Mouse (Mus musculus): Measurements from ENCODE around the gene St7l. TPM values are rescaled to one million over a fixed set of nuclear protein-coding genes. Genes with fewer than 3 reads are reported as not detected.

St7l gene
- polyA plus RNA-seq, 1 experiment from 2014 or later = 29.9 TPM

GRCm38 (mm10) chr3:104929385-104929784 lies 65.6 kb downstream of the St7l start:
- Histone ChIP-seq H3K36me3 (ENCODE audit: control insufficient read depth, insufficient read depth, low read length) (peaks cover 15% of the 10 kb centered on the region), H3K4me1 (ENCODE audit: control insufficient read depth, insufficient read depth, low read depth, low read length) (no peaks in the 10 kb centered on the region), H3K9me3 (ENCODE audit: control insufficient read depth, low read length) (no peaks in the 10 kb centered on the region), H3K27me3 (replicated peaks; ENCODE audit: control insufficient read depth, insufficient read depth, low read length) (no peaks in the 10 kb centered on the region), H3K4me2 (ENCODE audit: low read length) (no peak overlapping the region), H3K9ac (ENCODE audit: low read depth, low read length) (no peak overlapping the region), H3K27ac (ENCODE audit: low read depth, low read length) (no peak overlapping the region), H3K4me3 (ENCODE audit: low read length) (no peak overlapping the region)
- ATAC-seq = no peak
- WGBS = 92% methylated on average over 6 of the region's 6 CpGs

- Histone ChIP-seq H3K4me1 (ENCODE audit: control insufficient read depth, insufficient read depth, low read depth, low read length) (no peaks in the 10 kb centered on the region), H3K9ac (ENCODE audit: low read depth, low read length) (no peak overlapping the region), H3K9me3 (ENCODE audit: control insufficient read depth, low read length) (no peaks in the 10 kb centered on the region), H3K36me3 (ENCODE audit: control insufficient read depth, insufficient read depth, low read length) (no peaks in the 10 kb centered on the region), H3K27ac (ENCODE audit: low read depth, low read length) (no peak overlapping the region), H3K27me3 (replicated peaks; ENCODE audit: control insufficient read depth, insufficient read depth, low read length) (no peaks in the 10 kb centered on the region), H3K4me2 (ENCODE audit: low read length) (no peak overlapping the region), H3K4me3 (ENCODE audit: low read length) (no peak overlapping the region)
- no peak for ATAC-seq
- 83% methylated on average over 2 of the region's 2 CpGs for WGBS
These were observed 74.0 kb downstream of the St7l start for GRCm38 (mm10) chr3:104937728-104938305.

GRCm38 (mm10) chr3:104938327-104938726 lies 74.5 kb downstream of the St7l start:
- Histone ChIP-seq H3K4me3 (ENCODE audit: low read length) (no peak overlapping the region), H3K9me3 (ENCODE audit: control insufficient read depth, low read length) (no peaks in the 10 kb centered on the region), H3K4me1 (ENCODE audit: control insufficient read depth, insufficient read depth, low read depth, low read length) (no peaks in the 10 kb centered on the region), H3K4me2 (ENCODE audit: low read length) (no peak overlapping the region), H3K9ac (ENCODE audit: low read depth, low read length) (no peak overlapping the region), H3K27ac (ENCODE audit: low read depth, low read length) (no peak overlapping the region), H3K36me3 (ENCODE audit: control insufficient read depth, insufficient read depth, low read length) (no peaks in the 10 kb centered on the region), H3K27me3 (replicated peaks; ENCODE audit: control insufficient read depth, insufficient read depth, low read length) (no peaks in the 10 kb centered on the region)
- ATAC-seq = no peak
- WGBS = 52% methylated on average over 4 of the region's 4 CpGs

GRCm38 (mm10) chr3:104940691-104941090 lies 76.9 kb downstream of the St7l start:
- WGBS = 57% methylated on average over 6 of the region's 6 CpGs

GRCm38 (mm10) chr3:104942682-104943081 lies 78.9 kb downstream of the St7l start:
- no peak overlapping the region for H3K4me2 ChIP-seq (ENCODE audit: low read length)
- H3K9me3 ChIP-seq (ENCODE audit: control insufficient read depth, low read length) = no peaks in the 10 kb centered on the region
- no peak overlapping the region for H3K4me3 ChIP-seq (ENCODE audit: low read length)
- no peak for ATAC-seq
- no peak overlapping the region for H3K9ac ChIP-seq (ENCODE audit: low read depth, low read length)
- no peaks in the 10 kb centered on the region for H3K27me3 ChIP-seq (replicated peaks; ENCODE audit: control insufficient read depth, insufficient read depth, low read length)
- H3K27ac ChIP-seq (ENCODE audit: low read depth, low read length) = no peak overlapping the region
- 64% methylated on average over 5 of the region's 5 CpGs for WGBS
- H3K36me3 ChIP-seq (ENCODE audit: control insufficient read depth, insufficient read depth, low read length) = 0 out of 2 replicates have a peak, but pooled peaks cover 3% of the 10 kb centered on the region
- H3K4me1 ChIP-seq (ENCODE audit: control insufficient read depth, insufficient read depth, low read depth, low read length) = no peaks in the 10 kb centered on the region

More at GRCm38 (mm10) chr3:104940691-104941090, 76.9 kb downstream of the St7l start:
- Histone ChIP-seq H3K27ac (ENCODE audit: low read depth, low read length) (0 out of 2 replicates have a peak overlapping the region, but pooled peaks have one; percentile 5), H3K4me2 (ENCODE audit: low read length) (no peak overlapping the region), H3K4me1 (ENCODE audit: control insufficient read depth, insufficient read depth, low read depth, low read length) (no peaks in the 10 kb centered on the region), H3K36me3 (ENCODE audit: control insufficient read depth, insufficient read depth, low read length) (no peaks in the 10 kb centered on the region), H3K4me3 (ENCODE audit: low read length) (no peak overlapping the region), H3K9me3 (ENCODE audit: control insufficient read depth, low read length) (no peaks in the 10 kb centered on the region), H3K27me3 (replicated peaks; ENCODE audit: control insufficient read depth, insufficient read depth, low read length) (no peaks in the 10 kb centered on the region), H3K9ac (ENCODE audit: low read depth, low read length) (no peak overlapping the region)
- ATAC-seq = no peak

- H3K36me3 ChIP-seq (ENCODE audit: control insufficient read depth, insufficient read depth, low read length) = 0 out of 2 replicates have a peak, but pooled peaks cover 3% of the 10 kb centered on the region
- no peaks in the 10 kb centered on the region for H3K4me1 ChIP-seq (ENCODE audit: control insufficient read depth, insufficient read depth, low read depth, low read length)
- H3K4me3 ChIP-seq (ENCODE audit: low read length) = no peak overlapping the region
- H3K4me2 ChIP-seq (ENCODE audit: low read length) = no peak overlapping the region
- H3K9ac ChIP-seq (ENCODE audit: low read depth, low read length) = no peak overlapping the region
- H3K27ac ChIP-seq (ENCODE audit: low read depth, low read length) = no peak overlapping the region
- WGBS = 49% methylated on average over 8 of the region's 8 CpGs
- no peak for ATAC-seq
- H3K9me3 ChIP-seq (ENCODE audit: control insufficient read depth, low read length) = no peaks in the 10 kb centered on the region
- H3K27me3 ChIP-seq (replicated peaks; ENCODE audit: control insufficient read depth, insufficient read depth, low read length) = no peaks in the 10 kb centered on the region
These were observed 79.5 kb downstream of the St7l start for GRCm38 (mm10) chr3:104943333-104943732.

- no peak for ATAC-seq
- Histone ChIP-seq H3K4me2 (ENCODE audit: low read length) (no peak overlapping the region), H3K9me3 (ENCODE audit: control insufficient read depth, low read length) (no peaks in the 10 kb centered on the region), H3K36me3 (ENCODE audit: control insufficient read depth, insufficient read depth, low read length) (0 out of 2 replicates have a peak, but pooled peaks cover 4% of the 10 kb centered on the region), H3K9ac (ENCODE audit: low read depth, low read length) (no peak overlapping the region), H3K27me3 (replicated peaks; ENCODE audit: control insufficient read depth, insufficient read depth, low read length) (no peaks in the 10 kb centered on the region), H3K4me1 (ENCODE audit: control insufficient read depth, insufficient read depth, low read depth, low read length) (no peaks in the 10 kb centered on the region), H3K4me3 (ENCODE audit: low read length) (no peak overlapping the region), H3K27ac (ENCODE audit: low read depth, low read length) (no peak overlapping the region)
- 84% methylated on average over 9 of the region's 9 CpGs for WGBS
These were observed 81.1 kb downstream of the St7l start for GRCm38 (mm10) chr3:104944894-104945293.

GRCm38 (mm10) chr3:104950926-104951325 lies 87.1 kb downstream of the St7l start:
- Histone ChIP-seq H3K27me3 (replicated peaks; ENCODE audit: control insufficient read depth, insufficient read depth, low read length) (no peaks in the 10 kb centered on the region), H3K9me3 (ENCODE audit: control insufficient read depth, low read length) (no peaks in the 10 kb centered on the region), H3K27ac (ENCODE audit: low read depth, low read length) (no peak overlapping the region), H3K36me3 (ENCODE audit: control insufficient read depth, insufficient read depth, low read length) (peaks cover 8% of the 10 kb centered on the region; the same call in 1 of the 2 replicates), H3K4me3 (ENCODE audit: low read length) (no peak overlapping the region), H3K4me1 (ENCODE audit: control insufficient read depth, insufficient read depth, low read depth, low read length) (no peaks in the 10 kb centered on the region), H3K9ac (ENCODE audit: low read depth, low read length) (no peak overlapping the region), H3K4me2 (ENCODE audit: low read length) (no peak overlapping the region)
- no peak for ATAC-seq
- WGBS = 94% methylated on average over 12 of the region's 12 CpGs

GRCm38 (mm10) chr3:104952891-104953670 lies 89.3 kb downstream of the St7l start:
- no peak overlapping the region for H3K27ac ChIP-seq (ENCODE audit: low read depth, low read length)
- peaks cover 5% of the 10 kb centered on the region; the same call in 1 of the 2 replicates for H3K36me3 ChIP-seq (ENCODE audit: control insufficient read depth, insufficient read depth, low read length)
- H3K9ac ChIP-seq (ENCODE audit: low read depth, low read length) = no peak overlapping the region
- peaks cover under 1% of the 10 kb centered on the region; the same call in 1 of the 2 replicates for H3K27me3 ChIP-seq (replicated peaks; ENCODE audit: control insufficient read depth, insufficient read depth, low read length)
- no peaks in the 10 kb centered on the region for H3K4me1 ChIP-seq (ENCODE audit: control insufficient read depth, insufficient read depth, low read depth, low read length)
- WGBS = 94% methylated on average over 22 of the region's 23 CpGs
- H3K4me2 ChIP-seq (ENCODE audit: low read length) = no peak overlapping the region
- no peaks in the 10 kb centered on the region for H3K9me3 ChIP-seq (ENCODE audit: control insufficient read depth, low read length)
- ATAC-seq = no peak
- no peak overlapping the region for H3K4me3 ChIP-seq (ENCODE audit: low read length)
